In genomic region chr16:92305519-92305918, GRCm38 (mm10) we compare ENCODE assay signal across 20 mouse cellular contexts. TPM values are rescaled to one million over a fixed set of nuclear protein-coding genes. Genes with fewer than 3 reads are reported as not detected.
A peak's percentile ranks its signal among the peaks of the same experiment; 100 is the strongest.
DNase-seq lines count a peak whose midpoint lies in the region; ATAC-seq and TF ChIP-seq lines count a peak whose summit lies in the region.
"Had no signal": no experiment of that assay in that cellular context is flagged by ENCODE, and none has a peak within 500 bp of the region (broad histone marks: within the 10 kb centered on the region; RNA-seq: fewer than 3 reads in every experiment).

No protein-coding gene starts in this region.

- peaks cover 32% of the 10 kb centered on the region for H3K36me3 ChIP-seq in intestine, postnatal 0 days (ENCODE audit: control insufficient read depth, insufficient read depth)
- peaks cover 19% of the 10 kb centered on the region for H3K36me3 ChIP-seq in intestine, embryonic 15.5 days
- peaks cover 2 to 7% of the 10 kb centered on the region in 2 experiments; a peak in 3 of 4 replicates for H3K36me3 ChIP-seq in MEL (ENCODE audit: control insufficient read depth in 1 of 2, insufficient read depth in 2 of 2, low read length in 2 of 2)
- peaks cover 2% of the 10 kb centered on the region for H3K36me3 ChIP-seq in splenic B cell, adult 2 months (ENCODE audit: control insufficient read depth, insufficient read depth, low read length, poor library complexity, severe bottlenecking)
- H3K36me3 ChIP-seq in midbrain, embryonic 13.5 days, result peaks cover 41% of the 10 kb centered on the region

- WGBS in intestine, postnatal 0 days, result 94% methylated on average over 2 of the region's 2 CpGs
- 83% methylated on average over 2 of the region's 2 CpGs for WGBS in intestine, embryonic 15.5 days
- 88% methylated on average over 2 of the region's 2 CpGs for WGBS in midbrain, embryonic 13.5 days

- no peaks in the 10 kb centered on the region for H3K27me3 ChIP-seq in intestine, postnatal 0 days (replicated peaks; ENCODE audit: control insufficient read depth, insufficient read depth, low read length)
- no peaks in the 10 kb centered on the region for H3K27me3 ChIP-seq in intestine, embryonic 15.5 days (replicated peaks)
- H3K27me3 ChIP-seq in MEL (ENCODE audit: control insufficient read depth in 1 of 2, insufficient read depth in 2 of 2, low read length in 2 of 2), result no peaks in the 10 kb centered on the region
- no peaks in the 10 kb centered on the region for H3K27me3 ChIP-seq in splenic B cell, adult 2 months (ENCODE audit: control insufficient read depth, insufficient read depth, low read length, poor library complexity, severe bottlenecking)
- no peaks in the 10 kb centered on the region for H3K27me3 ChIP-seq in midbrain, embryonic 13.5 days
- H3K27me3 ChIP-seq: embryonic facial prominence, embryonic 13.5 days; forebrain, embryonic 12.5 days; heart, embryonic 15.5 days; Patski had no signal

- no peak for TF ChIP-seq EP300 in MEL (IDR thresholded peaks at IDR 0.05; ENCODE audit: low read depth in 1 of 2, low read length in 2 of 2)

- no peaks in the 10 kb centered on the region for H3K9me3 ChIP-seq in intestine, postnatal 0 days (ENCODE audit: control insufficient read depth)
- no peaks in the 10 kb centered on the region for H3K9me3 ChIP-seq in intestine, embryonic 15.5 days
- no peaks in the 10 kb centered on the region for H3K9me3 ChIP-seq in MEL (replicated peaks; ENCODE audit: insufficient read depth, low read length)
- no peaks in the 10 kb centered on the region for H3K9me3 ChIP-seq in midbrain, embryonic 13.5 days
- H3K9me3 ChIP-seq: embryonic facial prominence, embryonic 13.5 days; forebrain, embryonic 12.5 days; heart, embryonic 15.5 days had no signal

- no peak overlapping the region for H3K4me2 ChIP-seq in intestine, postnatal 0 days (replicated peaks; ENCODE audit: low read depth)
- H3K4me2 ChIP-seq in intestine, embryonic 15.5 days (replicated peaks), result no peak overlapping the region
- no peak overlapping the region for H3K4me2 ChIP-seq in midbrain, embryonic 13.5 days (replicated peaks)
- H3K4me2 ChIP-seq: embryonic facial prominence, embryonic 13.5 days; forebrain, embryonic 12.5 days; heart, embryonic 15.5 days had no signal

- no peak overlapping the region for H3K27ac ChIP-seq in intestine, postnatal 0 days (ENCODE audit: low read depth, low read length)
- H3K27ac ChIP-seq in intestine, embryonic 15.5 days, result no peak overlapping the region
- no peak overlapping the region for H3K27ac ChIP-seq in MEL (ENCODE audit: control insufficient read depth, low read depth, low read length)
- no peak overlapping the region for H3K27ac ChIP-seq in midbrain, embryonic 13.5 days
- H3K27ac ChIP-seq: embryonic facial prominence, embryonic 13.5 days; forebrain, embryonic 12.5 days; heart, embryonic 15.5 days had no signal

- peaks cover 3% of the 10 kb centered on the region; the same call in 1 of the 2 replicates for H3K79me2 ChIP-seq in MEL (ENCODE audit: control insufficient read depth, insufficient read depth, low read length, poor library complexity)

- H3K4me3 ChIP-seq in intestine, postnatal 0 days (ENCODE audit: low read depth, low read length), result no peak overlapping the region
- no peak overlapping the region for H3K4me3 ChIP-seq in intestine, embryonic 15.5 days (replicated peaks)
- H3K4me3 ChIP-seq in MEL (ENCODE audit: control insufficient read depth in 1 of 2, insufficient read depth in 1 of 2, low read depth in 2 of 2, low read length in 2 of 2), result no peak overlapping the region
- no peak overlapping the region for H3K4me3 ChIP-seq in midbrain, embryonic 13.5 days (replicated peaks)
- H3K4me3 ChIP-seq: embryonic facial prominence, embryonic 13.5 days; forebrain, embryonic 12.5 days; heart, embryonic 15.5 days had no signal

- ATAC-seq in intestine, postnatal 0 days, result no peak
- ATAC-seq in intestine, embryonic 15.5 days, result no peak
- no peak for ATAC-seq in midbrain, embryonic 13.5 days
- ATAC-seq: inflammation-experienced regulatory T-cells, adult 6 months; midbrain, embryonic 16.5 days; Patski had no signal

- no peak overlapping the region for H3K9ac ChIP-seq in intestine, postnatal 0 days (ENCODE audit: low read depth, low read length)
- no peak overlapping the region for H3K9ac ChIP-seq in intestine, embryonic 15.5 days
- no peak overlapping the region for H3K9ac ChIP-seq in MEL (ENCODE audit: control insufficient read depth, low read depth, low read length, poor library complexity, severe bottlenecking)
- H3K9ac ChIP-seq in midbrain, embryonic 13.5 days (replicated peaks), result no peak overlapping the region
- H3K9ac ChIP-seq: embryonic facial prominence, embryonic 13.5 days; forebrain, embryonic 12.5 days; heart, embryonic 15.5 days had no signal

- TF ChIP-seq CTCF in intestine, postnatal 0 days (IDR thresholded peaks at IDR 0.05; ENCODE audit: low read depth), result peak; percentile 52
- peak in 2 of 3 experiments; percentile 21 to 34; a peak in 3 of 6 replicates for TF ChIP-seq CTCF in MEL (IDR thresholded peaks at IDR 0.05 in 2 of 3, conservative IDR thresholded peaks at IDR 0.05 in 1 of 3; ENCODE audit: control insufficient read depth in 1 of 3, insufficient read depth in 1 of 3, low read depth in 2 of 3, low read length in 3 of 3, poor library complexity in 1 of 3, severe bottlenecking in 1 of 3)

- 0 out of 2 replicates have a peak, but pooled peaks cover 5% of the 10 kb centered on the region for H3K4me1 ChIP-seq in intestine, postnatal 0 days (replicated peaks; ENCODE audit: control insufficient read depth, insufficient read depth, low read length)
- peaks cover 9% of the 10 kb centered on the region; the same call in 1 of the 2 replicates for H3K4me1 ChIP-seq in intestine, embryonic 15.5 days (replicated peaks)
- H3K4me1 ChIP-seq in MEL (ENCODE audit: control insufficient read depth in 1 of 2, insufficient read depth in 2 of 2, low read length in 2 of 2), result peaks cover 0 to 12% of the 10 kb centered on the region in 2 experiments; a peak in 1 of 4 replicates
- H3K4me1 ChIP-seq in midbrain, embryonic 13.5 days (replicated peaks), result peaks cover 33% of the 10 kb centered on the region

- DNase-seq in thymus, postnatal 25 days, result peak; percentile 10
- DNase-seq in thymus, adult 18-20 months, result no peak
- peak; percentile 46 for DNase-seq in MEL (ENCODE audit: low read depth, low spot score)
- DNase-seq in splenic B cell, adult 2 months (ENCODE audit: low read depth, low spot score), result peak; percentile 44
- DNase-seq in urinary bladder, postnatal 14 days (ENCODE audit: low spot score), result no peak
- DNase-seq: adrenal gland, adult 8-10 months; gastrocnemius, postnatal 25 days; lung, postnatal 4 days had no signal

- no peak for TF ChIP-seq POLR2A in MEL (IDR thresholded peaks at IDR 0.05; ENCODE audit: control insufficient read depth in 1 of 2, insufficient read depth in 1 of 2, low read depth in 1 of 2, low read length in 2 of 2, poor library complexity in 1 of 2)

- TF ChIP-seq RAD21 in MEL (IDR thresholded peaks at IDR 0.05; ENCODE audit: low read depth, low read length), result no peak

TF ChIP-seq in MEL, 35 proteins besides CTCF, POLR2A, EP300 and RAD21 (continues in another document):
- TF ChIP-seq SMC3 (IDR thresholded peaks at IDR 0.05; ENCODE audit: low read depth, low read length) (no peak), JUND (IDR thresholded peaks at IDR 0.05; ENCODE audit: low read depth, low read length) (no peak), NELFE (IDR thresholded peaks at IDR 0.05; ENCODE audit: low read depth, low read length) (no peak), UBTF (IDR thresholded peaks at IDR 0.05; ENCODE audit: borderline replicate concordance, insufficient read depth, low read depth, low read length) (no peak), ZC3H11A (IDR thresholded peaks at IDR 0.05; ENCODE audit: low read depth, low read length) (no peak), ZMIZ1 (IDR thresholded peaks at IDR 0.05; ENCODE audit: low read depth, low read length) (no peak), CHD1 (IDR thresholded peaks at IDR 0.05; ENCODE audit: low read depth, low read length) (no peak), POLR2AphosphoS2 (IDR thresholded peaks at IDR 0.05; ENCODE audit: low read length) (no peak), GATA1 (IDR thresholded peaks at IDR 0.05; ENCODE audit: low read depth, low read length) (no peak), MXI1 (IDR thresholded peaks at IDR 0.05; ENCODE audit: low read depth, low read length) (no peak)

RNA-seq across cellular contexts. Expression of gene Smim11, which starts 4.4 kb away (rescaled TPM):
- 91.3 and 93.0 TPM in 2 replicates for polyA plus RNA-seq in intestine, postnatal 0 days (2015; fragmentation: Nextera tagmentation; extraction: Ambion mirVana)
- 110 and 128 TPM in 2 replicates for polyA plus RNA-seq in intestine, embryonic 15.5 days (2015; fragmentation: Nextera tagmentation; extraction: Ambion mirVana)
- total RNA-seq in MEL (2012; rRNA removed), result 70.3 and 84.7 TPM in 2 replicates
- 10 to 100 TPM in 1 of 2 experiments, not detected in 1; 81.5 TPM for polyA plus RNA-seq in MEL (2012; ENCODE audit: insufficient read depth in 1 of 2, insufficient read length in 2 of 2, low read depth in 1 of 2, low replicate concordance in 2 of 2, missing spikeins in 1 of 2)
- polyA plus RNA-seq in midbrain, embryonic 13.5 days (2015; fragmentation: Nextera tagmentation; extraction: Ambion mirVana), result 94.2 and 109 TPM in 2 replicates

RNA-seq across cellular contexts. Expression of gene Kcne2, which starts 13.3 kb away (rescaled TPM):
- 0.09 TPM in 1 of 2 replicates, not detected in the other for polyA plus RNA-seq in intestine, postnatal 0 days (2015; fragmentation: Nextera tagmentation; extraction: Ambion mirVana)
- 0.37 TPM in 1 of 2 replicates, not detected in the other for polyA plus RNA-seq in intestine, embryonic 15.5 days (2015; fragmentation: Nextera tagmentation; extraction: Ambion mirVana)
- not detected in 2 replicates for total RNA-seq in MEL (2012; rRNA removed)
- polyA plus RNA-seq in MEL (2012; ENCODE audit: insufficient read depth in 1 of 2, insufficient read length in 2 of 2, low read depth in 1 of 2, low replicate concordance in 2 of 2, missing spikeins in 1 of 2), result under 1 TPM in 1 of 2 experiments, not detected in 1; 0.06 TPM
- 2.2 and 5.3 TPM in 2 replicates for polyA plus RNA-seq in midbrain, embryonic 13.5 days (2015; fragmentation: Nextera tagmentation; extraction: Ambion mirVana)
- total RNA-seq: adrenal gland, adult 8-10 months; gastrocnemius, postnatal 25 days; liver, adult 2 months had no signal
- polyA plus RNA-seq: inflammation-experienced regulatory T-cells, adult 6 months; liver, adult 2 months; Patski had no signal

RNA-seq across cellular contexts. Expression of gene Fam243, which starts 15.7 kb away (rescaled TPM):
- polyA plus RNA-seq in intestine, postnatal 0 days (2015; fragmentation: Nextera tagmentation; extraction: Ambion mirVana), result not detected in 2 replicates
- polyA plus RNA-seq in intestine, embryonic 15.5 days (2015; fragmentation: Nextera tagmentation; extraction: Ambion mirVana), result not detected in 2 replicates
- not detected in 2 replicates for total RNA-seq in MEL (2012; rRNA removed)
- not detected for polyA plus RNA-seq in MEL (2012; ENCODE audit: insufficient read depth in 1 of 2, insufficient read length in 2 of 2, low read depth in 1 of 2, low replicate concordance in 2 of 2, missing spikeins in 1 of 2)
- polyA plus RNA-seq in midbrain, embryonic 13.5 days (2015; fragmentation: Nextera tagmentation; extraction: Ambion mirVana), result not detected in 2 replicates
- total RNA-seq: gastrocnemius, postnatal 25 days; left cerebral cortex, adult 8-10 months; liver, adult 2 months had no signal
- polyA plus RNA-seq: embryonic facial prominence, embryonic 13.5 days; forebrain, embryonic 12.5 days; heart, embryonic 15.5 days; inflammation-experienced regulatory T-cells, adult 6 months; liver, adult 2 months; midbrain, embryonic 16.5 days; neural tube, embryonic 14.5 days had no signal

RNA-seq across cellular contexts. Expression of gene Kcne1, which starts 53.7 kb away (rescaled TPM):
- polyA plus RNA-seq in intestine, postnatal 0 days (2015; fragmentation: Nextera tagmentation; extraction: Ambion mirVana), result not detected in 2 replicates
- 0.25 TPM in 1 of 2 replicates, not detected in the other for polyA plus RNA-seq in intestine, embryonic 15.5 days (2015; fragmentation: Nextera tagmentation; extraction: Ambion mirVana)
- not detected in 2 replicates for total RNA-seq in MEL (2012; rRNA removed)
- not detected for polyA plus RNA-seq in MEL (2012; ENCODE audit: insufficient read depth in 1 of 2, insufficient read length in 2 of 2, low read depth in 1 of 2, low replicate concordance in 2 of 2, missing spikeins in 1 of 2)
- polyA plus RNA-seq in midbrain, embryonic 13.5 days (2015; fragmentation: Nextera tagmentation; extraction: Ambion mirVana), result 0.12 TPM in 1 of 2 replicates, not detected in the other
- total RNA-seq: adrenal gland, adult 8-10 months; gastrocnemius, postnatal 25 days; liver, adult 2 months had no signal
- polyA plus RNA-seq: inflammation-experienced regulatory T-cells, adult 6 months; liver, adult 2 months; midbrain, embryonic 16.5 days; Patski had no signal

Comparison
In these comparisons a context has a peak if more than half of its experiments do, and no peak if none do; other contexts are left out.
1. DNase-seq: peak in thymus, postnatal 25 days (single experiment), MEL (single experiment) and splenic B cell, adult 2 months (single experiment); none in thymus, adult 18-20 months (0 of 2) and urinary bladder, postnatal 14 days (single experiment).